Mouse (Mus musculus) liver, embryonic 14.5 days (tissue): ENCODE data around the gene Socs3. TPM values are rescaled to one million over a fixed set of nuclear protein-coding genes. Genes with fewer than 3 reads are reported as not detected.

Experiments used
- ATAC-seq: fragments of 200-750 bp; cut with Nextera tagmentation; 2 replicates; pipeline ENCODE4 v1.8.0; 2017; ENCODE audit warnings: moderate number of reproducible peaks, mild to moderate bottlenecking, moderate library complexity; ENCODE audit not compliant: insufficient read depth
- DNase-seq, 3 experiments: peaks; one replicate each; pipeline ENCODE4 v3.0.0-alpha.2; 2012 to 2013; ENCODE audit warnings: low read depth in 3 of 3, low spot score in 3 of 3
- H3K27ac ChIP-seq: fragments of 300-500 bp; sonication (generic); 2 replicates; pipeline ENCODE4 v1.5.1; 2014; ENCODE audit warnings: moderate library complexity, mild to moderate bottlenecking, control low read depth, inconsistent platforms
- H3K27me3 ChIP-seq: fragments of 300-500 bp; sonication (generic); 2 replicates; pipeline ENCODE4 v1.6.1; 2014; ENCODE audit warnings: mild to moderate bottlenecking, low read length, moderate library complexity; ENCODE audit not compliant: control insufficient read depth, insufficient read depth
- H3K36me3 ChIP-seq: fragments of 300-500 bp; sonication (generic); replicated peaks from 2 replicates; pipeline ENCODE4 v1.6.1; 2014; ENCODE audit warnings: low read depth; ENCODE audit not compliant: control insufficient read depth, insufficient read depth
- H3K4me1 ChIP-seq, 2 experiments: fragments of 200-500 bp in 1 of 2; fragments of 300-500 bp in 1 of 2; sonication (generic) in 1 of 2; replicated peaks; 2 replicates each; pipeline ENCODE4 v1.6.1; 2012 to 2014; ENCODE audit warnings: antibody characterized with exemption in 1 of 2, inconsistent platforms in 1 of 2, low read length in 1 of 2; ENCODE audit not compliant: control insufficient read depth in 2 of 2, insufficient read depth in 2 of 2
- H3K4me2 ChIP-seq: fragments of 300-500 bp; sonication (generic); 2 replicates; pipeline ENCODE4 v1.6.1; 2014; ENCODE audit warnings: low read depth, mild to moderate bottlenecking, control low read depth, moderate library complexity
- H3K4me3 ChIP-seq, 2 experiments: fragments of 200-500 bp in 1 of 2; fragments of 300-500 bp in 1 of 2; sonication (generic) in 1 of 2; 2 replicates each; pipeline ENCODE4 v1.5.1; 2012 to 2014; ENCODE audit warnings: low read depth in 2 of 2, low read length in 2 of 2, mild to moderate bottlenecking in 2 of 2, control low read depth in 1 of 2, inconsistent platforms in 1 of 2, moderate library complexity in 1 of 2; ENCODE audit not compliant: insufficient read depth in 1 of 2
- H3K9ac ChIP-seq: fragments of 300-500 bp; sonication (generic); replicated peaks from 2 replicates; pipeline ENCODE4 v1.6.1; 2014; ENCODE audit warnings: mild to moderate bottlenecking, control low read depth, moderate library complexity
- H3K9me3 ChIP-seq: fragments of 300-500 bp; sonication (generic); 2 replicates; pipeline ENCODE4 v1.6.1; 2016; ENCODE audit warnings: low read length, mixed read lengths; ENCODE audit not compliant: control insufficient read depth
- CTCF ChIP-seq: IDR thresholded peaks from 2 replicates; pipeline ENCODE4 v1.5.1; 2016; ENCODE audit warnings: antibody characterized with exemption, low read depth, control low read depth
- EP300 ChIP-seq: IDR thresholded peaks from 2 replicates; pipeline ENCODE4 v1.6.1; 2016; ENCODE audit warnings: antibody characterized with exemption, low read depth
- WGBS: fragments of 180-500 bp; shearing (Covaris S2); extraction: QIAGEN DNeasy Blood & Tissue Kit; methylation state at CpG from one replicate; pipeline ENCODE4 v1.1.7; 2014; ENCODE audit not compliant: insufficient replicate concordance; 5-methylcytosine and 5-hydroxymethylcytosine counted together
- polyA plus RNA-seq, 2 experiments: library from polyadenylated mRNA; depleted of rRNA in 1 of 2; stranded (reverse) in 1 of 2; unstranded in 1 of 2; fragments of >200 nt; fragmentation: Nextera tagmentation in 1 of 2; extraction: Ambion mirVana in 1 of 2; gene quantifications; 2 replicates each; pipeline versions ENCODE4 v1.2.1 to v1.2.3; 2012 to 2014

Gene Socs3
- polyA plus RNA-seq, 2 experiments, result 2.7 to 7.0 TPM

GRCm38 (mm10) chr11:117976081-117976582, 6.3 kb upstream of the Socs3 start:
- DNase-seq (no peak), ATAC-seq (no peak)
- Histone ChIP-seq H3K9ac (no peak overlapping the region), H3K4me3 (no peak overlapping the region), H3K9me3 (no peaks in the 10 kb centered on the region), H3K4me1 (peaks cover 0 to 4% of the 10 kb centered on the region in 2 experiments; a peak in 1 of 4 replicates), H3K27ac (no peak overlapping the region), H3K27me3 (peaks cover 12% of the 10 kb centered on the region), H3K36me3 (no peaks in the 10 kb centered on the region), H3K4me2 (no peak overlapping the region)
- TF ChIP-seq CTCF, result no peak
- TF ChIP-seq EP300, result no peak
- whole genome bisulfite sequencing, result 15% methylated on average over 8 of the region's 8 CpGs

- Histone ChIP-seq H3K9me3 (no peaks in the 10 kb centered on the region), H3K36me3 (no peaks in the 10 kb centered on the region), H3K27me3 (peaks cover 12% of the 10 kb centered on the region), H3K4me1 (peaks cover 0 to 6% of the 10 kb centered on the region in 2 experiments; a peak in 2 of 4 replicates), H3K4me2 (no peak overlapping the region), H3K4me3 (no peak overlapping the region), H3K27ac (no peak overlapping the region), H3K9ac (no peak overlapping the region)
- no peak for TF ChIP-seq CTCF
- TF ChIP-seq EP300, result no peak
- WGBS, result 37% methylated on average over 18 of the region's 18 CpGs
- ATAC-seq (no peak), DNase-seq (no peak)
Measured at GRCm38 (mm10) chr11:117975211-117975967, 5.5 kb upstream of the Socs3 start.

GRCm38 (mm10) chr11:117974327-117975125, 4.7 kb upstream of the Socs3 start:
- Histone ChIP-seq H3K4me1 (peaks cover 0 to 14% of the 10 kb centered on the region in 2 experiments; a peak in 2 of 4 replicates), H3K9ac (no peak overlapping the region), H3K27ac (no peak overlapping the region), H3K36me3 (no peaks in the 10 kb centered on the region), H3K4me2 (no peak overlapping the region), H3K27me3 (peaks cover 12% of the 10 kb centered on the region), H3K9me3 (no peaks in the 10 kb centered on the region), H3K4me3 (no peak overlapping the region)
- 6% methylated on average over 14 of the region's 14 CpGs for WGBS
- DNase-seq (no peak), ATAC-seq (no peak)
- TF ChIP-seq CTCF, result no peak
- no peak for TF ChIP-seq EP300

GRCm38 (mm10) chr11:117973569-117973968, 3.7 kb upstream of the Socs3 start:
- TF ChIP-seq CTCF (no peak), EP300 (no peak)

More at GRCm38 (mm10) chr11:117973569-117973968, 3.7 kb upstream of the Socs3 start:
- Histone ChIP-seq H3K4me1 (peaks cover 0 to 14% of the 10 kb centered on the region in 2 experiments; a peak in 2 of 4 replicates), H3K36me3 (no peaks in the 10 kb centered on the region), H3K4me3 (no peak overlapping the region), H3K27ac (no peak overlapping the region), H3K4me2 (no peak overlapping the region), H3K27me3 (peaks cover 15% of the 10 kb centered on the region), H3K9ac (no peak overlapping the region), H3K9me3 (no peaks in the 10 kb centered on the region)
- 32% methylated on average over 5 of the region's 5 CpGs for WGBS
- ATAC-seq (no peak), DNase-seq (no peak)
